Mouse (Mus musculus) forebrain, embryonic 10.5 days (tissue): ENCODE results near the gene Rara. TPM values are rescaled to one million over a fixed set of nuclear protein-coding genes. Genes with fewer than 3 reads are reported as not detected.

ENCODE experiments used
- DNase-seq: peaks from one replicate; pipeline ENCODE4 v3.0.0-alpha.2; 2017; ENCODE audit warnings: low spot score; ENCODE audit errors: extremely low spot score
- H3K27ac ChIP-seq: fragments of 300-500 bp; sonication (generic); 2 replicates; pipeline ENCODE4 v1.5.1; 2016; ENCODE audit warnings: mild to moderate bottlenecking
- H3K27me3 ChIP-seq: fragments of 300-500 bp; sonication (generic); 2 replicates; pipeline ENCODE4 v1.6.1; 2016; ENCODE audit warnings: mild to moderate bottlenecking; ENCODE audit not compliant: poor library complexity, severe bottlenecking
- H3K36me3 ChIP-seq: fragments of 300-500 bp; sonication (generic); replicated peaks from 2 replicates; pipeline ENCODE4 v1.6.1; 2016; ENCODE audit warnings: mild to moderate bottlenecking, moderate library complexity
- H3K4me1 ChIP-seq: fragments of 300-500 bp; sonication (generic); 2 replicates; pipeline ENCODE4 v1.6.1; 2016
- H3K4me3 ChIP-seq: fragments of 300-500 bp; sonication (generic); 2 replicates; pipeline ENCODE4 v1.5.1; 2016; ENCODE audit warnings: mild to moderate bottlenecking, moderate library complexity
- H3K9me3 ChIP-seq: fragments of 300-500 bp; sonication (generic); 2 replicates; pipeline ENCODE4 v1.6.1; 2016; ENCODE audit warnings: mild to moderate bottlenecking, moderate library complexity
- WGBS: fragments of 180-500 bp; shearing (Covaris S2); methylation state at CpG from one replicate; pipeline ENCODE4 v1.1.7; 2016; 5-methylcytosine and 5-hydroxymethylcytosine counted together
- polyA plus RNA-seq: library from polyadenylated mRNA; unstranded; fragments of >200 nt; fragmentation: Nextera tagmentation; extraction: Ambion mirVana; gene quantifications from 2 replicates; pipeline ENCODE4 v1.2.1, GENCODE M21; 2016

The Rara gene
- 16.9 and 19.3 TPM in 2 replicates for polyA plus RNA-seq

DNA sequence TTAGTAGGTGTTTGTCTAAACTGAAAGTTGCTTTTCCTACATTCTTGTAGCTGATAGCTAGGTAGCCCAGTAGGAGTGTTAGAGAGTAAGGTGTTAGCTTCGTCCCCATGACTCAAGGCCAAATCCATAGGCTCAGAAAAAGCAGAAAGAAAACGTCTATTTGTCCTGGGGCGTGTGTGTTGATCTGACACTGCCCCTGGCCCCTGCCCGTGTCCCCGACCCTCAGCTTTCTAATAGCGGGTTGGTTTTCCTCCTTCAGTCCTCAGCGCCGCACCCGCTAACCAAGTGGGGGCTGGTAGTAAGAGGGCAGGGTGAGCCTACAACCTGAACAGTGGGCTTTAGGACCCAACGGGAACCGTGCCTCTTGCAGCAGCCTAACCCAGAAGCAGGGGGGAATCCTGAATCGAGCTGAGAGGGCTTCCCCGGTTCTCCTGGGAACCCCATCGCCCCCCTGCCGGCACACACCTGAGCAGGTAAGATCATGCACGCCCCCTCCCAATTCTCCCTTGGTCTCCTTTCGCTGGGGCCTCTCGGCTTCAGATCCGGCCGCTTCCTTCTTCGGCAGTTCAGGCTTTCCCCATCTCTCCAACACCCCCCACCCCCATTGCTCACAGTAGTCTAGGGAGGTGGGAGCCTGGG lies at the start of gene Rara:
Gene Rara (plus strand): TSS at position 381 of the 639 bp plus-strand sequence.
- H3K27ac ChIP-seq, result peak within 1 kb of the TSS; percentile 86
- H3K4me3 ChIP-seq, result peak within 1 kb of the TSS; percentile 62
- peaks cover 53% of the 10 kb centered on the region for H3K27me3 ChIP-seq
- DNase-seq, result no peak
- H3K9me3 ChIP-seq, result no peaks in the 10 kb centered on the region
- peaks cover 99% of the 10 kb centered on the region for H3K4me1 ChIP-seq
- peaks cover 17% of the 10 kb centered on the region for H3K36me3 ChIP-seq
- 5% methylated on average over 21 of the region's 21 CpGs for WGBS

GRCm38 (mm10) chr11:98887703-98888102 lies 39.9 kb upstream of the Rara start:
- H3K4me1 ChIP-seq, result peaks cover 18% of the 10 kb centered on the region
- H3K27ac ChIP-seq, result no peak overlapping the region
- DNase-seq, result no peak
- no peaks in the 10 kb centered on the region for H3K9me3 ChIP-seq
- no peaks in the 10 kb centered on the region for H3K27me3 ChIP-seq
- WGBS, result 96% methylated on average over 3 of the region's 3 CpGs
- no peak overlapping the region for H3K4me3 ChIP-seq
- peaks cover 85% of the 10 kb centered on the region for H3K36me3 ChIP-seq

DNA sequence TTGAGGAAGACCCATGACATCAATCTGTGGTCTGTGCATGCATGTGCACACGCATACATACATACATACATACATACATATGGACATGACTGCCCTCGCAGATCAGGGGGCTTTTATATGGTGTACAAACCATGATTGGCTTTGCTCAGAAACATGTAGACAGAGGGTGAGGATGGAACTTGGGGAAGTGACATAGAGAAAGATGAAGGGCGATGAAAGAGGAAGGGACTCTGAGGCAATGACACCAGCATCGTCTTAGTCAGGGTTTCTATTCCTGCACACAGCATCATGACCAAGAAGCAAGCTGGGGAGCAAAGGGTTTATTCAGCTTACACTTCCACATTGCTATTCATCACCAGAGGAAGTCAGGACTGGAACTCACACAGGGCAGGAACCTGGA lies 38.5 kb upstream of the Rara start:
- DNase-seq, result no peak
- Histone ChIP-seq H3K27me3 (no peaks in the 10 kb centered on the region), H3K4me3 (no peak overlapping the region), H3K36me3 (peaks cover 96% of the 10 kb centered on the region), H3K9me3 (peaks cover 4% of the 10 kb centered on the region; the same call in 1 of the 2 replicates), H3K4me1 (peaks cover 18% of the 10 kb centered on the region), H3K27ac (no peak overlapping the region)
- 96% methylated on average over 4 of the region's 4 CpGs for WGBS

DNA sequence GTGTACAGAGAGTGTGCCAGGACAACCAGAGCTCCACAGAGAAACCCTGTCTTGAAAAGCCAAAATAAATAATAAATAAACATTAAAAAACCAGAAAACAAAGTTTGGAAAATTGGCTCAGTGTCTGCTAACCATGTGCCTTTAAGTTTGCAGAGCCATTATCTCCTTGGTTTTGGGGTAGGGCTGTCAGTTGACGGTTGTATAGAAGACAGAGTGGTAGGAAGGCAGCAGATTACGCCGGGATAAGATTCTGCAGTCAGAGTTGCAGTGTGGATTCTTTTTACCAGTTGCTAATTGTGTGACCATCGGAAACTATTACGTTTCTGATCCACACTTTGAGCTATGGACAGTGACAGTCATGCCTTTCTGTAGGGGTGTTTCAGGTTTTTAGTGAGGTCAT lies 37.6 kb upstream of the Rara start:
- Histone ChIP-seq H3K4me3 (no peak overlapping the region), H3K36me3 (peaks cover 99% of the 10 kb centered on the region), H3K27ac (no peak overlapping the region), H3K4me1 (peaks cover 18% of the 10 kb centered on the region), H3K27me3 (no peaks in the 10 kb centered on the region), H3K9me3 (peaks cover 4% of the 10 kb centered on the region; the same call in 1 of the 2 replicates)
- 93% methylated on average over 5 of the region's 5 CpGs for WGBS
- no peak for DNase-seq

- no peak overlapping the region for H3K4me3 ChIP-seq
- peaks cover 18% of the 10 kb centered on the region for H3K4me1 ChIP-seq
- DNase-seq, result no peak
- peak overlapping the region; percentile 48; the same call in 1 of the 2 replicates for H3K27ac ChIP-seq
- no peaks in the 10 kb centered on the region for H3K27me3 ChIP-seq
- H3K36me3 ChIP-seq, result peaks cover 99% of the 10 kb centered on the region
- H3K9me3 ChIP-seq, result peaks cover 4% of the 10 kb centered on the region; the same call in 1 of the 2 replicates
- WGBS, result 40% methylated on average over 5 of the region's 5 CpGs
These were observed 35.2 kb upstream of the Rara start for GRCm38 (mm10) chr11:98892426-98892825.

GRCm38 (mm10) chr11:98900529-98901125 lies 27.0 kb upstream of the Rara start:
- 90% methylated on average over 12 of the region's 12 CpGs for WGBS
- no peak for DNase-seq
- Histone ChIP-seq H3K36me3 (peaks cover 73% of the 10 kb centered on the region), H3K4me1 (peaks cover 30% of the 10 kb centered on the region), H3K27me3 (no peaks in the 10 kb centered on the region), H3K4me3 (no peak overlapping the region), H3K27ac (no peak overlapping the region), H3K9me3 (no peaks in the 10 kb centered on the region)

DNA sequence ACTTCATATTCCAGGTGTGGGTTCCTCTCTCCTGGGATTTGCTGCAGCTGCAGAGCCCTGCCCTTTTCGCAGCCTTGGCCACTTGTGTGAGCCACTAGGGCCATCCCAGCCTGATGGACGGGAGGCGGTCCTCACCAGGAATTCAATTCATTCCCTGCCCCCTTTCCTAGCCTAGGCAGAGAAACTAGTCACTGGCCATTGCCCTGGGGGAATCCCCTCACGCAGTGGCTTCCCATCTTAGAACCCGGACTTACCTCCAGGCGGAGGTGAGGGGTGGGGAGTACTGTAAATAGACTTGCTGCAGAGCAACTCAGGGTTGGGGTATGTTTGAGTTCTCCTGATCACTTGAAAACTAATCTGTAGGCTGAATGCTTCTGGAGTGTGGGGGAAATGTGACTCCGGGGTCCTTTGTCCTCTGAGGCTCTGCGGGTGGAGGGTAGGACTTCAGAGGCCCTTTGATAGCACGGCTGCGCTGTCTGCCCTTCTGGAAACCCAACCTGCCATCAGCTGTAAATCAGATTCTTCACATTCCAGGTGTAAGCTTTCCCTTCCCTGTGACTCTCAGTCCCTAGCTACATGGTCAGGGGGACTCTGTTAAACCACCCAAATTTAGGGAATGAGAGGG lies 24.9 kb upstream of the Rara start:
- 5% methylated on average over 10 of the region's 10 CpGs for WGBS
- Histone ChIP-seq H3K36me3 (peaks cover 56% of the 10 kb centered on the region), H3K27ac (peak overlapping the region; percentile 88)

DNA sequence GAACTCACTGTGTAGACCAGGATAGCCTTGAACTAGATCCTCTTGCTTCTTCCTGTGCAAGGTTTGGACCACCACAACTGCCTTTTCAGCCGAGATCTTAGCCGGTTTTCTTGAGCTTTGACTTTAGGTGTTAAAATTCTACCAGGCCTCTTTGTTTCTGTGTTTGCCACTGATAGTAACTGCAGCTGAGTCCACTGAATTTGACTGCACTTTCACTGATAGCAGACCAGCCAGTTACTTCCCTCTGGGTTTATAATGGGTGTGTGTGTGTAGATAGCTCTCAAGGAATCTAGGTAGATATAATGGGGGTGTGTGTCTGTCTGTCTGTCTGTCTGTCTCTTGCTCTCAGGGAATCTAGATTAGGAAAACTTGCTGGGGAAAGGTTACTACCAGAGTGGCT lies 23.0 kb upstream of the Rara start:
- H3K4me3 ChIP-seq, result no peak overlapping the region
- H3K36me3 ChIP-seq, result peaks cover 49% of the 10 kb centered on the region
- 89% methylated on average over 2 of the region's 2 CpGs for WGBS
- H3K27ac ChIP-seq, result 0 out of 2 replicates have a peak overlapping the region, but pooled peaks have one; percentile 72
- no peaks in the 10 kb centered on the region for H3K27me3 ChIP-seq
- H3K4me1 ChIP-seq, result peaks cover 55% of the 10 kb centered on the region
- no peaks in the 10 kb centered on the region for H3K9me3 ChIP-seq
- DNase-seq, result no peak

More for the DNA sequence above, 24.9 kb upstream of the Rara start:
- Histone ChIP-seq H3K27me3 (no peaks in the 10 kb centered on the region), H3K4me1 (peaks cover 37% of the 10 kb centered on the region), H3K9me3 (no peaks in the 10 kb centered on the region), H3K4me3 (peak overlapping the region; percentile 38)
- peak; percentile 66 for DNase-seq

- H3K4me1 ChIP-seq, result peaks cover 60% of the 10 kb centered on the region
- 86% methylated on average over 7 of the region's 7 CpGs for WGBS
- no peaks in the 10 kb centered on the region for H3K27me3 ChIP-seq
- no peak overlapping the region for H3K4me3 ChIP-seq
- peaks cover 49% of the 10 kb centered on the region for H3K36me3 ChIP-seq
- no peak for DNase-seq
- no peak overlapping the region for H3K27ac ChIP-seq
- no peaks in the 10 kb centered on the region for H3K9me3 ChIP-seq
These were observed 22.6 kb upstream of the Rara start for GRCm38 (mm10) chr11:98905033-98905432.

GRCm38 (mm10) chr11:98905583-98905982 lies 22.0 kb upstream of the Rara start:
- H3K36me3 ChIP-seq, result peaks cover 49% of the 10 kb centered on the region
- no peaks in the 10 kb centered on the region for H3K27me3 ChIP-seq
- 86% methylated on average over 4 of the region's 4 CpGs for WGBS
- H3K4me3 ChIP-seq, result no peak overlapping the region
- H3K9me3 ChIP-seq, result no peaks in the 10 kb centered on the region
- no peak overlapping the region for H3K27ac ChIP-seq
- peaks cover 65% of the 10 kb centered on the region for H3K4me1 ChIP-seq
- DNase-seq, result no peak

- H3K9me3 ChIP-seq, result no peaks in the 10 kb centered on the region
- 61% methylated on average over 5 of the region's 5 CpGs for WGBS
- H3K4me3 ChIP-seq, result peak overlapping the region; percentile 69
- H3K4me1 ChIP-seq, result peaks cover 65% of the 10 kb centered on the region
- no peaks in the 10 kb centered on the region for H3K27me3 ChIP-seq
- peak overlapping the region; percentile 88 for H3K27ac ChIP-seq
- no peak for DNase-seq
- peaks cover 51% of the 10 kb centered on the region for H3K36me3 ChIP-seq
These were observed 20.6 kb upstream of the Rara start for GRCm38 (mm10) chr11:98907063-98907436.

- DNase-seq, result peak; percentile 98
- no peaks in the 10 kb centered on the region for H3K9me3 ChIP-seq
- WGBS, result under 1% methylated on average over 49 of the region's 49 CpGs
- H3K4me3 ChIP-seq, result peak within 1 kb of the TSS; percentile 69
- no peaks in the 10 kb centered on the region for H3K27me3 ChIP-seq
- peak within 1 kb of the TSS; percentile 88 for H3K27ac ChIP-seq
- H3K36me3 ChIP-seq, result peaks cover 57% of the 10 kb centered on the region
- H3K4me1 ChIP-seq, result peaks cover 59% of the 10 kb centered on the region
These were observed 20.0 kb upstream of the Rara start, which contains the start of gene Cdc6 for GRCm38 (mm10) chr11:98907437-98908173. Cdc6 (plus strand) TSS chr11:98907801.
